Mouse (Mus musculus) heart, embryonic 11.5 days (tissue): ENCODE results near the gene Eipr1. TPM values are rescaled to one million over a fixed set of nuclear protein-coding genes. Genes with fewer than 3 reads are reported as not detected.
A peak's percentile ranks its signal among the peaks of the same experiment; 100 is the strongest.

Experiments used
- ATAC-seq: fragments of 200-750 bp; cut with Nextera tagmentation; replicated peaks from 2 replicates; pipeline ENCODE4 v1.8.0; 2017; ENCODE audit warnings: moderate library complexity; ENCODE audit not compliant: insufficient number of reproducible peaks, low FRiP score, low TSS enrichment
- H3K27ac ChIP-seq: fragments of 300-500 bp; sonication (generic); 2 replicates; pipeline ENCODE4 v1.5.1; 2014; ENCODE audit warnings: mild to moderate bottlenecking, low read depth, low read length
- H3K27me3 ChIP-seq: fragments of 300-500 bp; sonication (generic); 2 replicates; pipeline ENCODE4 v1.6.1; 2014; ENCODE audit warnings: mild to moderate bottlenecking, low read length, mixed read lengths; ENCODE audit not compliant: control insufficient read depth, insufficient read depth
- H3K36me3 ChIP-seq: fragments of 300-500 bp; sonication (generic); 2 replicates; pipeline ENCODE4 v1.6.1; 2014; ENCODE audit warnings: mild to moderate bottlenecking, low read length, moderate library complexity, mixed read lengths; ENCODE audit not compliant: control insufficient read depth, insufficient read depth
- H3K4me1 ChIP-seq: fragments of 300-500 bp; sonication (generic); 2 replicates; pipeline ENCODE4 v1.6.1; 2014; ENCODE audit warnings: low read length; ENCODE audit not compliant: control insufficient read depth, insufficient read depth
- H3K4me2 ChIP-seq: fragments of 300-500 bp; sonication (generic); 2 replicates; pipeline ENCODE4 v1.6.1; 2014; ENCODE audit warnings: mild to moderate bottlenecking, moderate library complexity
- H3K4me3 ChIP-seq: fragments of 300-500 bp; sonication (generic); 2 replicates; pipeline ENCODE4 v1.5.1; 2014; ENCODE audit warnings: low read depth, low read length
- H3K9ac ChIP-seq: fragments of 300-500 bp; sonication (generic); 2 replicates; pipeline ENCODE4 v1.6.1; 2014; ENCODE audit warnings: mild to moderate bottlenecking, low read depth, low read length, moderate library complexity
- H3K9me3 ChIP-seq: fragments of 300-500 bp; sonication (generic); replicated peaks from 2 replicates; pipeline ENCODE4 v1.6.1; 2016; ENCODE audit warnings: low read length; ENCODE audit not compliant: control insufficient read depth
- WGBS: fragments of 180-500 bp; shearing (Covaris S2); extraction: QIAGEN DNeasy Blood & Tissue Kit; methylation state at CpG from one replicate; pipeline ENCODE4 v1.1.7; 2014; ENCODE audit not compliant: insufficient replicate concordance; 5-methylcytosine and 5-hydroxymethylcytosine counted together
- polyA plus RNA-seq: library from polyadenylated mRNA; unstranded; fragments of >200 nt; fragmentation: Nextera tagmentation; extraction: Ambion mirVana; gene quantifications from 2 replicates; pipeline ENCODE4 v1.2.1, GENCODE M21; 2014

The Eipr1 gene
- polyA plus RNA-seq, 1 experiment from 2014 or later = 26.0 TPM

DNA sequence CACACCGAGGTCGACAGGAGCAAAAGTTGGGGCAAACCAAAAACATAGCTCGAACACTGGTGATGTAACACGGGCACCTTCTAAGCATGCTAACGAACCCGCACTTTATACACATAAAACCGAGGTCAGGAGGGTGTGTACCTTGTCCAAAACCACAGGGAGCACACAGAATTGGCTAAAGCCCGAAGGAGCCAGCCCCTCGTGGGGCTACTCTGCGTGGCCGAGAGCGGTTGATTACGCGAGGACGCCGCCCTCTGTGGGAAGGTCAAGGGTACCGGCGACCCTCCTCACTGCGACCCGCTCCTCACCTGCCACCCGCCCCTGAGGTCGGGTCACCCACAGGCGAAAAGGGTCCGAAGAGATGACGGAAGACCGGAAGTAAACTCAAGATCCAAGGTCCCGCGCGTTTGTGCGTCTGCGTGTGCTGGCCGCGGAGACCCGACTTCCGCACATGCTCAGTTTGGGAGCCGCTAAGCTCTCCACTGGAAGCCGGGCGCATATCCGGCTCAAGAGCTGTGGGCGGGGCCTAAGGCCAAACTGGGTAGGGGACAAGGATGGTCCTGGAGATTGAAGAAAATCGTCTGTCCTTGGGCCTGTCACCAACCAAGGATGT is 1.5 kb upstream of the Eipr1 start, which contains the start of gene Trappc12:
TSS of gene Trappc12 (minus strand) at position 452 of the 613 bp plus-strand sequence.
- peak within 1 kb of the TSS; percentile 30; the same call in 1 of the 2 replicates for H3K27ac ChIP-seq
- no peaks in the 10 kb centered on the region for H3K9me3 ChIP-seq
- H3K36me3 ChIP-seq = peaks cover 10% of the 10 kb centered on the region
- 2% methylated on average over 41 of the region's 41 CpGs for WGBS
- ATAC-seq = peak; percentile 85
- H3K4me3 ChIP-seq = peak within 1 kb of the TSS; percentile 83
- no peaks in the 10 kb centered on the region for H3K27me3 ChIP-seq
- 0 out of 2 replicates have a peak, but pooled peaks cover 7% of the 10 kb centered on the region for H3K4me1 ChIP-seq
- H3K9ac ChIP-seq = peak within 1 kb of the TSS; percentile 84
- peak within 1 kb of the TSS; percentile 82 for H3K4me2 ChIP-seq

DNA sequence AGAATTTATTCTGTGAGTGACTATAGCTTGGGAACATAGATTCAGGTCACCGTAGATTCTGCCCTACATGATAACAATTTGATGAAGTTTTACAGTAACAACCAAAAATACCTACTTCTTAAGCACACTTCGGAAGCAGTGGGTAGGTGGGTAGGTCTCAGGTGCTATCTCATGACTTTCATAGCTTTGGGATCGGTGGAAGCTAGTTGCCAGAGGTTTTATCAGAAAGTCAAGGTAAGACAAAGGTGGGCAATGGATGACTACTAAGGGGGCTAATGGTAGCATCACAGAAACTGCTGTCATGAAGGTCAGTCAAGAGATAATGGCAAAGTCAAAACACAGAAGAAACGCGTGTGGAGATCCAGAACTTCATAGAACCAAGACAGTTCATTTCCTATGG is 727 bp upstream of the Eipr1 start:
- Histone ChIP-seq H3K27ac (no peak overlapping the region), H3K4me3 (peak overlapping the region; percentile 63; the same call in 1 of the 2 replicates)

DNA sequence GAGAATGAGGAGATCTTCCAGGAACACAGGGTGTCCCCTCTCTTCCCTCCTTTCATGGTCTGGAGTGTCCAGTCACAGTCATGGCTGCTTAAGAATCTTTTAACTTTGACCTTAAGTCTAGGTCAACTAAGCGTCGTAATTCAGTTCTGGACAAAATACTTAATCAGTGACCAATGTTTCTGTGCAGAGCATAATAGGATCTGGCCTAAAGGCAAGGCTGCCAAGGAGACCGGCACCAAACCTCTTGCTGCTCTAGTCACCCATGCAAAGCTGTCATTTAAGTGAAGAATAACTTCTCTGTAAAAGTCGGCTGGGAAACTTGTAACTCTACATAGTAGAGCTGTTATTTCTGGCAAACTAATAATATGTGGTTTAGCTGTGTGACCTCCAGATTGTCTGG is 4.4 kb downstream of the Eipr1 start:
- Histone ChIP-seq H3K4me1 (0 out of 2 replicates have a peak, but pooled peaks cover 4% of the 10 kb centered on the region), H3K36me3 (no peaks in the 10 kb centered on the region), H3K9ac (no peak overlapping the region), H3K4me3 (no peak overlapping the region), H3K9me3 (no peaks in the 10 kb centered on the region), H3K4me2 (no peak overlapping the region), H3K27me3 (no peaks in the 10 kb centered on the region), H3K27ac (no peak overlapping the region)
- ATAC-seq = no peak
- 85% methylated on average over 4 of the region's 4 CpGs for WGBS

More for the DNA sequence above, 727 bp upstream of the Eipr1 start:
- ATAC-seq = no peak
- H3K27me3 ChIP-seq = no peaks in the 10 kb centered on the region
- peaks cover 5% of the 10 kb centered on the region for H3K36me3 ChIP-seq
- H3K9ac ChIP-seq = no peak overlapping the region
- 91% methylated on average over 5 of the region's 5 CpGs for WGBS
- no peaks in the 10 kb centered on the region for H3K9me3 ChIP-seq
- H3K4me1 ChIP-seq = 0 out of 2 replicates have a peak, but pooled peaks cover 7% of the 10 kb centered on the region
- peak overlapping the region; percentile 82; the same call in 1 of the 2 replicates for H3K4me2 ChIP-seq

DNA sequence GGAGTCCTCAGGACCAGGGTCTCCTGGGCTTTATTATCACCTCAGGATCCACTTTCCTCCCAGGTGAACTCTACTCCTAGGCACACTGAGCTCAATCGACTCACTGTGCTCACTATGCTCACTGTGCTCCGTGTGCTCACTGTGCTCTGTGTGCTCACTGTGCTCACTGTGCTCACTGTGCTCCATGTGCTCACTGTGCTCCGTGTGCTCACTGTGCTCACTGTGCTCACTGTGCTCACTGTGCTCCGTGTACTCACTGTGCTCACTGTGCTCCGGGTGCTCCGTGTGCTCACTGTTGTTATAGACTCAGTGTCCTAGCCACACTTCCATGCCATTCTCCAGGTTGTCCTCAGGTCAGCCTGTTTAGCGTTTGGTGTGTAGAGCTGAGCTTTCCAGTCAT is 18.4 kb downstream of the Eipr1 start:
- ATAC-seq = no peak
- no peak overlapping the region for H3K9ac ChIP-seq
- H3K9me3 ChIP-seq = no peaks in the 10 kb centered on the region
- no peak overlapping the region for H3K4me2 ChIP-seq
- no peak overlapping the region for H3K4me3 ChIP-seq
- no peaks in the 10 kb centered on the region for H3K4me1 ChIP-seq
- no peaks in the 10 kb centered on the region for H3K36me3 ChIP-seq
- no peaks in the 10 kb centered on the region for H3K27me3 ChIP-seq
- WGBS = 90% methylated on average over 7 of the region's 7 CpGs
- no peak overlapping the region for H3K27ac ChIP-seq

DNA sequence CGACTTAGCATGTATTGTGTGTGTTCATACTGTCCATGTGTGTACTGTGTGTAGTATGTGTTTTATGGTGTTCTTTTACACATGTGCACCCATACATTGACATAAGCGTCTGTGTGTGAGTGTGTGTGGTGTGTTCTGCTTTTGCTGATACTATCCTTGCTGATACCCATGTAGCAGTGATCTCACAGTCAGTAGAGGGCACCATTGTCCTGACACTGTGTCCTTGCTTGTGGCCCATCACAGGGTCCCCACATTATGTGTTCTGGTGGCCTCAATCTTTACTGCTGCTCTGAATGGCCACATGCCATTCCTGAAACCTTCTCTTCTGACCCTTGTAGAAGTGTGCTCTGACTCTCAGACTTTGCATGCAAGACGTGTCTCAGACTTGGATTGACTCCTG is 22.2 kb downstream of the Eipr1 start:
- Histone ChIP-seq H3K27me3 (no peaks in the 10 kb centered on the region), H3K36me3 (no peaks in the 10 kb centered on the region), H3K4me3 (no peak overlapping the region), H3K27ac (no peak overlapping the region), H3K4me2 (no peak overlapping the region), H3K9me3 (no peaks in the 10 kb centered on the region), H3K4me1 (0 out of 2 replicates have a peak, but pooled peaks cover 3% of the 10 kb centered on the region), H3K9ac (no peak overlapping the region)
- ATAC-seq = no peak
- WGBS = 77% methylated on average over 3 of the region's 3 CpGs

DNA sequence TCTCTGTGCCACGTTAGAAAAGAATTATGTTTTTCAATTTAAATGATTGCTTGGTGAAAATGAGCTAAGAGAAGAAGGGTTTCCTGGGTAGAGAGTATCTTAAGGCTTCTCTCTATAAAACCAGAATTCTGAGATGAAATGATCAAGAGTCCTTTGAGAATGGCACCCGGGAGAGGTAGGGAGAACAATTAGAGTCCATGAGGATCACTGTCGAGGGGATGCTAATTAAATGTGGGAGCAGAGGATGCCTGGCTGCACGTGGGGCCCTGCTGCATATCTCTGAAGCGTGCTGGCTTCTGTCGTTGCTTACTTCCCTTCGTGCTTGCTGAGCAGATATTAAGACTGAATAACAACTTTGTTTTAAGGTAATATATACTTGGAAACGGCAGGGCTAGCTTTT is 23.5 kb downstream of the Eipr1 start:
- no peak overlapping the region for H3K4me2 ChIP-seq
- WGBS = 53% methylated on average over 8 of the region's 8 CpGs
- ATAC-seq = no peak
- no peak overlapping the region for H3K4me3 ChIP-seq
- H3K27ac ChIP-seq = no peak overlapping the region
- H3K9me3 ChIP-seq = no peaks in the 10 kb centered on the region
- no peaks in the 10 kb centered on the region for H3K36me3 ChIP-seq
- H3K4me1 ChIP-seq = 0 out of 2 replicates have a peak, but pooled peaks cover 3% of the 10 kb centered on the region
- H3K9ac ChIP-seq = no peak overlapping the region
- H3K27me3 ChIP-seq = no peaks in the 10 kb centered on the region

DNA sequence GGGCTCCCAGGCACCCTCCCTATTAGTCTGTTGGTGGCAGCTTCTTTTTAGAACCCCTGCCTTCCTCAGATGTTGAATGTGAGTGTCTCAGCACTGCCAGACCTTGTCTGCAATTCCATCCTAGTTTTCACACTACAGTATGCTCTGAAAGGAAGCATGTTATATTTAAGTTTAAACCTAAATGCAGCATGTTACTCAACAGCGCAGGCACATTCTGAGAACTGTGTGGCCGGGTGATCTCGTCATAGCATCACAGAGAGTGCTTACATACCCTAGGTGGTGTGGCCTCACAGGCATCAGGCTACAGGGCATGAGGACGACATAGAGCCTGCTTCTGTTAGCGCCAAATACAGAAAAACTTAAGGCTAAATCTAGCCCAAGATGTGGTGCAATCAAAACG is 24.0 kb downstream of the Eipr1 start:
- Histone ChIP-seq H3K27ac (no peak overlapping the region), H3K4me3 (no peak overlapping the region), H3K4me1 (0 out of 2 replicates have a peak, but pooled peaks cover 3% of the 10 kb centered on the region), H3K9ac (no peak overlapping the region), H3K9me3 (no peaks in the 10 kb centered on the region), H3K36me3 (no peaks in the 10 kb centered on the region), H3K27me3 (no peaks in the 10 kb centered on the region), H3K4me2 (no peak overlapping the region)
- ATAC-seq = no peak
- 86% methylated on average over 6 of the region's 6 CpGs for WGBS

DNA sequence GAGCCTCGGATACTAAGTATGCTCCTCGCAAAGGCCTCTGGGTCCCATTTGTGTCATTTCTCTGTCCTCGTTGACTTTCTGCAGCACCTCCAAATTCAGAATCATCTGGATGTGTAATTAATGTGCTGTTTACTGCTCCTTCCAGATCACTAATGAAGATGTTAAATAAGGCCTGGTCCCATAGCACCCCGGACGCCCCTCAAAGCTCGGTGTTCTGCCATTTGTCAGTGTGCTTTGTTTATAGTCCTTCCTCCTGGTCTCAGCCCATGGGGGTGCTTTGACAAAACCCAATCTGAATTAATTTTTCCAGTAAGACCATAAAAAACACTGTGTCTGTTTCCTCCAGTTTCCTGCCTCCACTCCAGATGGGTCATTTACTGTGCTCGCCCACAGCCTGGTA is 28.6 kb downstream of the Eipr1 start:
- H3K9ac ChIP-seq = no peak overlapping the region
- H3K4me3 ChIP-seq = no peak overlapping the region
- H3K27ac ChIP-seq = no peak overlapping the region
- no peaks in the 10 kb centered on the region for H3K27me3 ChIP-seq
- 86% methylated on average over 7 of the region's 7 CpGs for WGBS
- peaks cover 6% of the 10 kb centered on the region; the same call in 1 of the 2 replicates for H3K4me1 ChIP-seq
- no peaks in the 10 kb centered on the region for H3K36me3 ChIP-seq
- ATAC-seq = no peak
- no peaks in the 10 kb centered on the region for H3K9me3 ChIP-seq
- H3K4me2 ChIP-seq = no peak overlapping the region

DNA sequence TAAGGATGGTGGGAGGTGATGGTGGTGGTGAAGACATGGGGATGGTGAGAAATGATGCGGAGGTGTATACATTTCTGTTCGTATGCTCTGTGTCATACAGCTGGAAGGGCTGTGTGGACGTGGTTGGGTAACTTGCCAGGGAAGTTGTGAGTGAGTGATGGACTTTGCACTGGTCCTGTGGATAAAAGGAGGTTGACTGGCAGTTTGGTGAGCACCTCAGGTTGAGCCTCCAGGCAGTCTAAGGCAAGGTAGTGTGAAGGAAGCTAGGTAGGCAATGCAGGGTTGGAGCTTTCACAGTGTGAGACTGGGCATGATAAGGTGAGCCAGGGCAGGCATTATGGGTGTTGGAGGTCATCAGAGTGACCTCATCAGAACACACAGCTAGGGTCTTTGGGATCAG is 31.0 kb downstream of the Eipr1 start:
- 79% methylated on average over 3 of the region's 3 CpGs for WGBS
- ATAC-seq = no peak
- Histone ChIP-seq H3K9me3 (no peaks in the 10 kb centered on the region), H3K9ac (no peak overlapping the region), H3K4me3 (no peak overlapping the region), H3K4me1 (peaks cover 6% of the 10 kb centered on the region; the same call in 1 of the 2 replicates), H3K27ac (no peak overlapping the region), H3K4me2 (no peak overlapping the region), H3K27me3 (no peaks in the 10 kb centered on the region), H3K36me3 (no peaks in the 10 kb centered on the region)
